Mouse (Mus musculus) thymus, adult 2 months (tissue): ENCODE results near the gene Tbx18. TPM values are rescaled to one million over a fixed set of nuclear protein-coding genes. Genes with fewer than 3 reads are reported as not detected.

Experiments used
- DNase-seq: peaks from one replicate; pipeline ENCODE4 v3.0.0; 2021
- H3K27ac ChIP-seq: fragments of 200-500 bp; 2 replicates; pipeline ENCODE4 v1.5.1; 2012; ENCODE audit warnings: low read length, control low read depth; ENCODE audit not compliant: control insufficient read depth, insufficient read depth
- H3K27me3 ChIP-seq: fragments of 200-500 bp; 2 replicates; pipeline ENCODE4 v1.6.1; 2012; ENCODE audit warnings: mild to moderate bottlenecking, low read length, moderate library complexity, mixed read lengths; ENCODE audit not compliant: control insufficient read depth, insufficient read depth
- H3K36me3 ChIP-seq: fragments of 200-500 bp; 2 replicates; pipeline ENCODE4 v1.6.1; 2012; ENCODE audit warnings: mild to moderate bottlenecking, low read length, moderate library complexity; ENCODE audit not compliant: control insufficient read depth, insufficient read depth
- H3K4me1 ChIP-seq: fragments of 200-500 bp; replicated peaks from 2 replicates; pipeline ENCODE4 v1.6.1; 2012; ENCODE audit warnings: low read length; ENCODE audit not compliant: control insufficient read depth, insufficient read depth
- H3K4me3 ChIP-seq: fragments of 200-500 bp; 2 replicates; pipeline ENCODE4 v1.5.1; 2012; ENCODE audit warnings: mild to moderate bottlenecking, low read length, control low read depth, moderate library complexity; ENCODE audit not compliant: control insufficient read depth, insufficient read depth
- CTCF ChIP-seq: fragments of 200-500 bp; IDR thresholded peaks from 2 replicates; pipeline ENCODE4 v1.5.1; 2012; ENCODE audit warnings: mild to moderate bottlenecking, control low read depth, low read length, moderate library complexity, borderline replicate concordance; ENCODE audit not compliant: control insufficient read depth, poor library complexity, insufficient read depth; ENCODE audit errors: extremely low read depth
- POLR2A ChIP-seq: fragments of 200-500 bp; IDR thresholded peaks from 2 replicates; pipeline ENCODE4 v1.6.1; 2012; ENCODE audit warnings: mild to moderate bottlenecking, low read length, control low read depth, moderate library complexity; ENCODE audit not compliant: control insufficient read depth, poor library complexity, insufficient read depth; ENCODE audit errors: extremely low read depth
- WGBS: fragments of 180-500 bp; shearing (Covaris S2); methylation state at CpG from one replicate; pipeline ENCODE4 v1.1.7; 2018; 5-methylcytosine and 5-hydroxymethylcytosine counted together
- polyA plus RNA-seq: library from polyadenylated mRNA; depleted of rRNA; stranded (reverse); fragments of >200 nt; gene quantifications from 2 replicates; pipeline ENCODE4 v1.2.3, GENCODE M21; 2012; rRNA removed

The Tbx18 gene
- polyA plus RNA-seq: 0.36 and 0.65 TPM in 2 replicates

DNA sequence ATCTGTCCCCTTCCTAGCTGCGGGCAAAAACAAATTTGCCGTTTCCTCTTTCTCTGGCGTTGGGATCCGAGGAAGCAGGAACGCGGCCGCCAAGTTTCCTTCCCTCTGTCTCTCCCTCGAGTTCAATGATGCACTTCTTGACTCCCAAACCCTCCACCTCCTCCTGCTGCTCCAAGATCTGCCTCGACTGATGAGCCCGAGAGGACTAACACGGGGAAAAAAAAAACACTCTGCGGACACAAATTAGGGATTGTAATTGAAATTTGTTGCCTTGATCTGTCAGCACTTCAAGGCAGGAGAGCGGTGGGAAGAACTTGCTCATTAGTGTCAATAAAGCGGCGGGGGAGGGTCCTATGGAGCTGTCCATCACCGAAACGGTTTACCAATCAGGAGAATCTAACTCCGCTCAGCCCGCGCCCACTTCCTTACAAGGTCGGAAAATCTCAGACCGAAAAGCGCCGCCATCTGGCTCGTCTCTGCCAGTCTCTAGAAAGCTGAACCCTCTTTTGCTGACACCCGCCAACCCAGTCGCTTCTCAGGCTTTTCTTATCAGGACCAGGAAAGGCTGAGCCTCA lies at the start of gene Tbx18:
Tbx18 (minus strand) TSS at position 300 of the 575 bp plus-strand sequence.
- H3K4me3 ChIP-seq: no peak within 1 kb of the TSS
- H3K27ac ChIP-seq: no peak within 1 kb of the TSS
- no peak for TF ChIP-seq POLR2A
- no peak for TF ChIP-seq CTCF
- H3K27me3 ChIP-seq: peaks cover 15% of the 10 kb centered on the region
- no peak for DNase-seq
- no peaks in the 10 kb centered on the region for H3K36me3 ChIP-seq
- H3K4me1 ChIP-seq: no peaks in the 10 kb centered on the region
- WGBS: 2% methylated on average over 27 of the region's 27 CpGs

DNA sequence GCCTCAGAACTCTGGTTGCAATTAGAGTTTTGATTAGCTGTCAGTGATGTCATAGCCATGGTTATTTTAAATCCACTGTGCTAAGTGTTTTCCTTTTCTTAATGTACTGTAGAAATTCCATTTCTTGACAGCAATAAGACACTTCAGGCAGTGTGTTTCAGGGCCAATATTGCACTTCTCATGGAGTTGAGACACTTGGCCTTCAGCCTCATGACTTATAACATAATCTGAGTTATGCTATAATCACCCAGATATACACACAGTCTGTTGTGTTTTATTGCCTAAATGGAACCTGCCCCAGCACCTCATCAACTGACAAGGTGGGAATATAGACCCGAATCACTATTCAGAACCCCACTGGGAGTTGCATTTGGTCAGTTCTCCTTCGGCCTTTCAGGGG lies 42.9 kb upstream of the Tbx18 start:
- H3K4me3 ChIP-seq: no peak overlapping the region
- TF ChIP-seq CTCF: no peak
- TF ChIP-seq POLR2A: no peak
- H3K27me3 ChIP-seq: no peaks in the 10 kb centered on the region
- H3K27ac ChIP-seq: no peak overlapping the region
- 89% methylated on average over 2 of the region's 2 CpGs for WGBS
- no peak for DNase-seq
- no peaks in the 10 kb centered on the region for H3K4me1 ChIP-seq
- no peaks in the 10 kb centered on the region for H3K36me3 ChIP-seq

DNA sequence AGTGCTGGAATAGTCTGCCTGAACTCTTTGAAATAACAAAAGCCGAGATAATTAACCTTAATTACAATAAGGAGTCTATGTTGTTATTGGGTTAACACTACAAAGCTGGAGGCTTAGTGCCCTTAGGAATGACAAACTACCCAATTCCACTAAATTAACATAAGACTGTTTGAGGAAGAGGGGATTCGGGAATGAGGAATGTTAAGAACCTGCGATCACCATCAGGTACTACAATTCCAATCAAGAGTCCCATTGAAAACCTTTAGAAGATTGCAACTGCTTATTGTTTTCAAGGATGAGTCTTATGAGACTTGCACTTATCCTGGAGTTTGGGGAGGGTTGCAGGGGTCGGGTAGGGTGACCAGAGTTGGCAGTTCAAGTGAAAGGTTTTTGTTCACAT lies 24.6 kb upstream of the Tbx18 start:
- Histone ChIP-seq H3K27ac (no peak overlapping the region), H3K27me3 (no peaks in the 10 kb centered on the region), H3K4me3 (no peak overlapping the region), H3K4me1 (no peaks in the 10 kb centered on the region), H3K36me3 (no peaks in the 10 kb centered on the region)
- DNase-seq: no peak
- WGBS: 78% methylated on average over 4 of the region's 4 CpGs
- TF ChIP-seq CTCF (no peak), POLR2A (no peak)

DNA sequence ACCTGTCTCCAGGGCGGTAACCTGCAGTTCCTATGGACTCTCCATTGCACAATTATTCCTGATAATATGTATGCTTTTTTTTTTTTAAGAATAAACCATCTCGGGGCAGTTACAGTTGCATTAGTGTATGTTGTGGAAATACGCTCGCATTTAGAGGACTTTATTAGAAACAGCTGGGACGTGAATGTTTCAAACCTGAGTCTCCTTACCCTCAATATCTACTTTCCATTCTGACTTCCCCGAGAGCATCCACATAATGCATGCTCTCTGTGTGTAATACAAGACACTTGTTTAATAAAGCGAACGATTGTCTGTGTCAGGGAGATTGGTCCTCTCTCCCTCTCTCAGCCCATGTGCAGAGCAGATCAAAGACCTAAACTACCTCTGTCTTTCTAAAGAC lies 10.5 kb upstream of the Tbx18 start:
- H3K4me1 ChIP-seq: no peaks in the 10 kb centered on the region
- no peaks in the 10 kb centered on the region for H3K27me3 ChIP-seq
- TF ChIP-seq POLR2A (no peak), CTCF (no peak)
- no peaks in the 10 kb centered on the region for H3K36me3 ChIP-seq
- H3K4me3 ChIP-seq: no peak overlapping the region
- no peak overlapping the region for H3K27ac ChIP-seq
- DNase-seq: no peak
- WGBS: 83% methylated on average over 8 of the region's 8 CpGs

DNA sequence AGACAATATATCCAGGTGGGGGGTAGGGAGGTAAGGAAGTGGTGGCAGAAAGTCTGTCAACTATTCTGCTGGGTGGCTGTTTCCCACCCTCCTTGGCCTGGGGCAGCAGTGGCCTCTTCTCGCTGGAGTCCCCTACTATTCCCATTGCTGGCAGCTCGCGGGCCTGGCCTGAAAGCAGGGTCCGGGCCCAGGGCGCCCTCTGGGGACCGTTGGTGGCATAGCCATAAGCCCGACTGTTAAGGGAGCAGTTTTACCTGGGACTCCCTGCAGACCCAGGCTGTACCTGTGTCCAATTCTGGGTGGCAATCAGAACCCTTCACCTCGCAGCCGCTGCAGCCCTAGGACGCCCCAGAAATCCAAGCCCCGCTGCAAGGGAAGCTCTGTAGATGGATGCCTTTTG lies 9.6 kb upstream of the Tbx18 start:
- H3K27me3 ChIP-seq: no peaks in the 10 kb centered on the region
- H3K4me1 ChIP-seq: no peaks in the 10 kb centered on the region
- whole genome bisulfite sequencing: 5% methylated on average over 11 of the region's 11 CpGs
- no peak for DNase-seq
- no peak overlapping the region for H3K27ac ChIP-seq
- H3K36me3 ChIP-seq: no peaks in the 10 kb centered on the region
- H3K4me3 ChIP-seq: no peak overlapping the region
- TF ChIP-seq POLR2A (no peak), CTCF (no peak)

DNA sequence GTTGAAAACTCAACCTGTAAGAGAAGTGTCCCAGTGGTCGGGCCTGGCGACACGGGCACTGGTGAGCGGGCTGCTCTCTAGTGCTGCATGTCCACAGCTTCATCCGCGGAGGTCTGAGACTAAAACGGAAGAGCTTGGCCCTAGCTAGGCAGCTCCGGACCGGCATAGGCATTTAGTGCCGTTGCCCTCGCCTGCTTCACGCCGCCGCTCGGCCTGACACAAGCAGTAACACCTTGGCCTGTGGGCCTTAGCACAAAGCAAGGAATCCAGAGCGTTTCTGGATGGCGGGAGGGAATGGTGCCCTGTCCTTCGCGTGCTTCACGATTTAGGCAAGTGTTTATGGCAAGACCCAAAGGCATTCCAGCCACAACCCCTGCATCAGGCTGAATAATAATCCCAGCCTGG lies 9.2 kb upstream of the Tbx18 start:
- Histone ChIP-seq H3K36me3 (no peaks in the 10 kb centered on the region), H3K27me3 (no peaks in the 10 kb centered on the region), H3K27ac (no peak overlapping the region), H3K4me3 (no peak overlapping the region), H3K4me1 (no peaks in the 10 kb centered on the region)
- TF ChIP-seq CTCF: no peak
- no peak for TF ChIP-seq POLR2A
- DNase-seq: no peak
- 14% methylated on average over 20 of the region's 20 CpGs for WGBS

DNA sequence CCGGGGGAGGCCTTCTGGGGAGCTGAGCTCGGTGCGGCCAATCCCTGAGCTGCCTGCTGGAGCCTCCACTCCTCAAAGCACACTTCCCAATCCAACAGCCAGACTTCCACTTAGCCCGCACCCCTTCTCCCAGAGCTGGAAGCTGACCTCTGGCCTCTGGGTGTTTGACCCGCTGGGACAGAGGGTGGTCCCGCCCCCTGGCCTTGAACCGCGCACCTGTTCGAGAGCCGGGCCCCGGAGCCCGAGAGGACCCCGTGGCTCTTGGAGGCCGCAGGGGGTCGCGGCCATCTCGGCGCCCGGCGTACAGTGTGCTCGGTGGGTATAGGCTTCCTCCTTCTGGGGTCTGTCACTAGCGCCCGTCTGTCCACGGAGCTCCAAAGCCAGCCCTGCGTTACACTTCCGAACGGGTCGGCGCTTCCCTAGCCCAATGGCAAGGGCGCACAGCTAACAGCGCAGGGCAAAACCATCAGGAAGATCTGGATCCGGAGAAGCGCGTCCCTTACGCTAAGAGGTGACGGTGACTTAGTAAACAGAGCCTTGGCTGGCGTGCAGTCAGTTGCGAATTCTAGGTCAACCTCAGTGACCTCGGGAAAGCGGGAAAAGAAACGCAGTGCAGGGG lies 8.6 kb upstream of the Tbx18 start:
- WGBS: 6% methylated on average over 41 of the region's 41 CpGs
- Histone ChIP-seq H3K4me3 (no peak overlapping the region), H3K27me3 (no peaks in the 10 kb centered on the region; the same call in 1 of the 2 replicates), H3K36me3 (no peaks in the 10 kb centered on the region), H3K27ac (no peak overlapping the region), H3K4me1 (no peaks in the 10 kb centered on the region)
- TF ChIP-seq POLR2A (no peak), CTCF (no peak)
- no peak for DNase-seq
